Mouse (Mus musculus): Measurements from ENCODE around the gene Fam207a.

- no peak for TF ChIP-seq CTCF (conservative IDR thresholded peaks at IDR 0.05; ENCODE audit: insufficient read depth, insufficient read length, low read depth, low read length)
- no peak for TF ChIP-seq POLR2A (IDR thresholded peaks at IDR 0.05; ENCODE audit: low read depth, low read length)
Observed at GRCm38 (mm10) chr10:77472188-77472587, 43.4 kb downstream of the Fam207a start.
